Mouse (Mus musculus) heart, postnatal 0 days (tissue): ENCODE measurements at regions not wholly inside any gene's neighbourhood (a gene's known extent, or its start where the extent isn't known, plus 50 kb on each side); places are given as distances from the start of the nearest gene placed in this dataset.

Experiments
- ATAC-seq: fragments of 200-750 bp; cut with Nextera tagmentation; 2 replicates; pipeline ENCODE4 v1.8.0; 2017; ENCODE audit warnings: low read depth, moderate number of reproducible peaks, moderate library complexity; ENCODE audit not compliant: insufficient read depth
- DNase-seq: peaks from one replicate; pipeline ENCODE4 v3.0.0-alpha.2; 2016; ENCODE audit warnings: low spot score
- H3K27ac ChIP-seq: fragments of 300-500 bp; sonication (generic); 2 replicates; pipeline ENCODE4 v1.5.1; 2014; ENCODE audit warnings: low read depth, mild to moderate bottlenecking
- H3K27me3 ChIP-seq: fragments of 300-500 bp; sonication (generic); 2 replicates; pipeline ENCODE4 v1.6.1; 2014; ENCODE audit warnings: low read length, mixed read lengths; ENCODE audit not compliant: control insufficient read depth, insufficient read depth
- H3K36me3 ChIP-seq: fragments of 300-500 bp; sonication (generic); replicated peaks from 2 replicates; pipeline ENCODE4 v1.6.1; 2014; ENCODE audit warnings: low read length, mixed read lengths; ENCODE audit not compliant: control insufficient read depth, insufficient read depth
- H3K4me1 ChIP-seq: fragments of 300-500 bp; sonication (generic); 2 replicates; pipeline ENCODE4 v1.6.1; 2014; ENCODE audit warnings: antibody characterized with exemption; ENCODE audit not compliant: control insufficient read depth, insufficient read depth
- H3K4me2 ChIP-seq: fragments of 300-500 bp; sonication (generic); 2 replicates; pipeline ENCODE4 v1.6.1; 2014; ENCODE audit warnings: low read depth, mild to moderate bottlenecking, low read length, moderate library complexity
- H3K4me3 ChIP-seq: fragments of 300-500 bp; sonication (generic); 2 replicates; pipeline ENCODE4 v1.5.1; 2014; ENCODE audit warnings: low read depth, low read length
- H3K9ac ChIP-seq: fragments of 300-500 bp; sonication (generic); replicated peaks from 2 replicates; pipeline ENCODE4 v1.6.1; 2014; ENCODE audit warnings: low read depth, low read length, mixed read lengths
- H3K9me3 ChIP-seq: fragments of 300-500 bp; sonication (generic); replicated peaks from 2 replicates; pipeline ENCODE4 v1.6.1; 2016; ENCODE audit warnings: low read length; ENCODE audit not compliant: control insufficient read depth
- CTCF ChIP-seq: IDR thresholded peaks from 2 replicates; pipeline ENCODE4 v1.5.1; 2016; ENCODE audit warnings: antibody characterized with exemption, control low read depth, low read depth
- EP300 ChIP-seq: IDR thresholded peaks from 2 replicates; pipeline ENCODE4 v1.6.1; 2016; ENCODE audit warnings: antibody characterized with exemption, low read depth
- WGBS: fragments of 180-500 bp; shearing (Covaris S2); extraction: QIAGEN DNeasy Blood & Tissue Kit; methylation state at CpG from one replicate; pipeline ENCODE4 v1.1.7; 2014; 5-methylcytosine and 5-hydroxymethylcytosine counted together

- 59% methylated on average over 3 of the region's 3 CpGs for WGBS
- ATAC-seq: no peak
Measured at GRCm38 (mm10) chr12:91956411-91956810, 107.5 kb upstream of the Sel1l start.

GRCm38 (mm10) chr12:91948602-91949167 lies 99.7 kb upstream of the Sel1l start:
- Histone ChIP-seq H3K4me2 (no peak overlapping the region), H3K4me3 (no peak overlapping the region), H3K9ac (no peak overlapping the region), H3K27me3 (no peaks in the 10 kb centered on the region), H3K4me1 (no peaks in the 10 kb centered on the region), H3K36me3 (no peaks in the 10 kb centered on the region), H3K27ac (no peak overlapping the region), H3K9me3 (no peaks in the 10 kb centered on the region)
- DNase-seq (no peak), ATAC-seq (no peak)
- no peak for TF ChIP-seq EP300
- TF ChIP-seq CTCF: no peak
- WGBS: 73% methylated on average over 8 of the region's 8 CpGs

More at GRCm38 (mm10) chr12:91956411-91956810, 107.5 kb upstream of the Sel1l start:
- Histone ChIP-seq H3K4me2 (no peak overlapping the region), H3K36me3 (no peaks in the 10 kb centered on the region), H3K4me1 (no peaks in the 10 kb centered on the region), H3K27ac (no peak overlapping the region), H3K4me3 (no peak overlapping the region), H3K9me3 (no peaks in the 10 kb centered on the region), H3K9ac (no peak overlapping the region), H3K27me3 (no peaks in the 10 kb centered on the region)
- TF ChIP-seq EP300 (no peak), CTCF (no peak)
- DNase-seq: no peak

- H3K4me1 ChIP-seq: no peaks in the 10 kb centered on the region
- TF ChIP-seq CTCF (no peak), EP300 (no peak)
- no peaks in the 10 kb centered on the region for H3K27me3 ChIP-seq
- DNase-seq: no peak
- 57% methylated on average over 3 of the region's 3 CpGs for WGBS
- no peak overlapping the region for H3K4me3 ChIP-seq
- H3K9me3 ChIP-seq: no peaks in the 10 kb centered on the region
- H3K4me2 ChIP-seq: no peak overlapping the region
- H3K27ac ChIP-seq: no peak overlapping the region
- ATAC-seq: no peak
- H3K9ac ChIP-seq: no peak overlapping the region
- H3K36me3 ChIP-seq: no peaks in the 10 kb centered on the region
Measured at GRCm38 (mm10) chr12:91947998-91948397, 99.0 kb upstream of the Sel1l start.

- 72% methylated on average over 3 of the region's 3 CpGs for WGBS
- no peak for ATAC-seq
- H3K4me3 ChIP-seq: no peak overlapping the region
- H3K4me1 ChIP-seq: no peaks in the 10 kb centered on the region
- no peaks in the 10 kb centered on the region for H3K9me3 ChIP-seq
- DNase-seq: no peak
- TF ChIP-seq CTCF (no peak), EP300 (no peak)
- H3K27ac ChIP-seq: no peak overlapping the region
- no peak overlapping the region for H3K9ac ChIP-seq
- H3K27me3 ChIP-seq: no peaks in the 10 kb centered on the region
- no peak overlapping the region for H3K4me2 ChIP-seq
- H3K36me3 ChIP-seq: no peaks in the 10 kb centered on the region
Measured at GRCm38 (mm10) chr12:91946541-91946940, 97.6 kb upstream of the Sel1l start.

- TF ChIP-seq EP300: no peak
- TF ChIP-seq CTCF: no peak
- Histone ChIP-seq H3K4me3 (no peak overlapping the region), H3K36me3 (no peaks in the 10 kb centered on the region), H3K4me1 (no peaks in the 10 kb centered on the region), H3K4me2 (no peak overlapping the region), H3K27ac (no peak overlapping the region), H3K9ac (no peak overlapping the region), H3K27me3 (no peaks in the 10 kb centered on the region), H3K9me3 (no peaks in the 10 kb centered on the region)
- 54% methylated on average over 7 of the region's 7 CpGs for WGBS
- DNase-seq (peak; percentile 13), ATAC-seq (no peak)
Measured at GRCm38 (mm10) chr12:91932490-91933361, 83.8 kb upstream of the Sel1l start.
